Mouse (Mus musculus) CD4-positive, CD25-positive, alpha-beta regulatory T cell, adult 2 months (primary cell): Measurements from ENCODE around the gene Pfkp.

ENCODE experiments used
- DNase-seq: peaks from one replicate; pipeline ENCODE4 v3.0.0-alpha.2; 2012; ENCODE audit warnings: low read depth, low spot score

Pfkp gene

DNA sequence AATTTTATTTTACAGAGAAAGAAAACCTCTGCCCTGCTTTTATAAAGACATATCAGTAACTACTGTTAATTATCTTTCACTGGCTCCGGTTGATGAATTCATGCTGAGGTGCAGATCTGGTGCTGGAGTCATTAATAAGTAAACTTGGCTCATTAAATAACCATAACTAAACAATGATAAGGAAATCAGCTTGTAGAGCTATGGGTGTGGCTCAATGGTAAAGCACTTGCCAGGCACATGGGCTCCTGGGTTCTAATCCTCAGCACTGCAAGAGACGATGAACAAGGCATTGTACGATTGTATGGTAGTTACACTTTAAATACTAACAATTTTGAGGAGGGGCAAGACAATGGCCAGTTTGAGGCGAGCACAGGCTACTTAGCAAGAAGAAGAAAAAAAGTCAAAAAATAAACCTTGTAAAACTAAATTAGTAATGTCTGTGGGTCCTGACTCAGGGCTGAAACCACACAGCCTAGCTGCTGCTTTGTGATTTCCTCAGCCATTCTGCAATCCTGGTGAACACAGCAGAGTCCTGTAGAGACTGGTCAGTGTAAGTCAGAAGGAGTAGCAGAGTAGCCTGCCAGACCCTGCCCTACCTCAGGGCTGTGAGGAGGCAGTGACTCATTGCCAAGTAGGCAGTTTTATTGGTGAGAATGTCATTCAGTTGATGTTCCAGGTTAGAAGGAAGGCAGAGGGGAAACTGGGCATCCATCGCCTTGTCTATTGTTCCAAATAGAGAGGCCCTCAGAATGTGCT lies 34.7 kb downstream of the Pfkp start:
- DNase-seq: no peak

GRCm38 (mm10) chr13:6602786-6603409 lies 45.7 kb downstream of the Pfkp start:
- DNase-seq: no peak

GRCm38 (mm10) chr13:6601676-6602075 lies 46.9 kb downstream of the Pfkp start:
- DNase-seq: no peak

GRCm38 (mm10) chr13:6600626-6601025 lies 48.0 kb downstream of the Pfkp start:
- no peak for DNase-seq

DNA sequence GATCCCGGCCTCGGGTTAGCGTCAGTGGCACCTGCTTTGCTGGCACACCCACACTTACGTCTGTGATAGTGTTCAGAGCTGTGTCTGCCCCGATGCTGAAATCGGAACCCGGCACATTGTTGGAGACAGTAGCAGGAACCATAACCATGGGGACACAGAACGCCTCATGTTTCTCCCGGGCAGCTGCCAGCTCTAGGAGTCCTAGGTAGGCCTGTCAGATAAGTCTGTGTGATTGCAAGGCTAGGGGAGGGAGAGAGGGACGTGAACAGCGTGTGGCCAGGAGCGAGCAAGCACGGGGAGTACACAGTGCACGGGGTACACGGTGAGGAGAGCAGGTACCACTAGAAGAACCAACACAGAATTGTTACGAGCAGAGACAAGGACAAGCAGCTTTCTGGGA lies 50.8 kb downstream of the Pfkp start:
- DNase-seq: no peak

DNA sequence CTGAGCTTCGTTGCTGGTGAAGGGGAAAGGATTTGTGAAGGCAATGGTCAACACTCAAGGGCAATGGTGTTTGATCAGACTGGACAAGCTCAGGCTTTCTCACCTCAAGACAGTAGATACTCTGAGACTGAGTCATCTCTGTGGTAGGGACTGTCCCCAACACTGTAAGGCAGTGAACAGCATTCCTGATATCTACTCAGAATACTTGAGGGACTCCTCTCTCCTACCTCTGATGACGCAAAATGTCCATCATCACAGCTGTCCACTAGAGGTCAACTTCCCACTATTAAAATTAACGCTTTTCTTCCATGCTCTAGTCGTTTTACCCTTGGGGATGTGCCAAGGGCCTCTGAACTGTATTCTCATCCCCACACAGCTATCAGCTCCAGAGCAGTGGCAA lies 53.2 kb downstream of the Pfkp start:
- DNase-seq: no peak

GRCm38 (mm10) chr13:6590846-6591245 lies 57.7 kb downstream of the Pfkp start:
- DNase-seq: no peak

DNA sequence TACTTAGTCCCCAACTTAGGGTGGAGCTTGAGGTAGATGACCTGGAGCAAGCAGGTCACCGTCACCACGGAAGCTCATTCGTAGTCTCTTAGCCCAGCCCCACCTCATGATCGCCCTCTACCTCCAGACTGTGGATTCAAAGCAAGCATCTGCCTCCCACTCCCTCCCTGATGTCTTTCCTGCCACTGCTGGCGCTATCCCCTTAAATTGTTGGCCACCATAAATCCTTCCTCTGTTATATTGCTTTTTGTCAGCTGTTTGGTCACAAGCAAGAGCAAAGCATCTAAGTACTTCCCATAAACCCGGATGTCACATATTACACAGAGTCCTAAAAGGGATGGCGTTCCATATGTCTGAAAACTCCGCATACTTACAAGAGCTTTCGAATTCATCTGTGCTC lies 62.6 kb downstream of the Pfkp start:
- no peak for DNase-seq

DNA sequence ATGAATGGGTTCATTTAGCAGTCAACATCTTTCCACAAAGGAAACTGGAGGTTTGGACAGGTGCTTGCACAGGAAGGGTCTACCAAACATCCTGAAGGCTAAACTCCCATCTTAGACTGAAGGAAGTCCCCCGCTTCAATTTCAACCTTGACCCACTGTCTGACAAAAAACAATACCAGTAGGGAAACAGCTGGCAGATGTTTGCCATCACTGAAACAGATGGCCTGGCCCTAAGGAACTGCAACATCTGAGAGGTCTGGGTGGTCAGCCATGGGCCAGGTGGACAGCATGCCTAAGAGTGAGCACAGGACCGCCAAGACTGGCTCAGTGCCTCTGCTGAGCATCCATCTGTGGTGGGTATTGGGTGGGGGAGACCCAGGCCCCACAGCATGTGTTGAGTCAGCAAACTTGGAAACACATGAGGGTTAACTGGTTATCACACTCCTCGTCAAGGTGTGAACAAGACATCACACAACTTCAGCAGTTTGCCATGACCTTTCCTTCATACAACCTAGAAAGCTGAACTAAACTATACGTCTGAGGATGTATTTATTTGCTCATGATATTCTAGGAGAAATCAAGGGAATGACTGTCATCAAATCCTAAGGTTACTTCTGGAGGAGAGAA lies 65.0 kb downstream of the Pfkp start:
- no peak for DNase-seq

GRCm38 (mm10) chr13:6575920-6576509 lies 72.6 kb downstream of the Pfkp start:
- peak; percentile 47 for DNase-seq

DNA sequence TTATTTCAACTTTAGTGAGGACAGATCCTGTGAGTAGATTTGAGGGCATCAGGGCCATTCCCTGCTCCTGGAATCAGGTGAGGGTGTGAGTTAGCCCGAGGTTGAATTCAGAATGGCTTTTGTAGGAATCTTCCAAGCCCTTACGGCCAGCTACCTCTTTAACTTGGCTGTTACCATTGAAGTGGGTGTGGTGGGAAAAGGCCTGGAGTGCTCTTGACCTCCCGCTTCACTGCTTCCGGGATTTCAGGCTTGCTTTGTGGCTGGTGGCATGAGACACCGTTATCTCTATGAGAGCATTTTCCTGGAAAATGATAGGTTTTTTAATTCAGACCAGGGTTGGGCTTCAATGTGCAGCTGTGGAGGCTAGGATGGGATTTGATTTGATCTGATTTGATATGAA lies 83.0 kb downstream of the Pfkp start:
- DNase-seq: no peak

GRCm38 (mm10) chr13:6562409-6562808 lies 86.2 kb downstream of the Pfkp start:
- DNase-seq: no peak

DNA sequence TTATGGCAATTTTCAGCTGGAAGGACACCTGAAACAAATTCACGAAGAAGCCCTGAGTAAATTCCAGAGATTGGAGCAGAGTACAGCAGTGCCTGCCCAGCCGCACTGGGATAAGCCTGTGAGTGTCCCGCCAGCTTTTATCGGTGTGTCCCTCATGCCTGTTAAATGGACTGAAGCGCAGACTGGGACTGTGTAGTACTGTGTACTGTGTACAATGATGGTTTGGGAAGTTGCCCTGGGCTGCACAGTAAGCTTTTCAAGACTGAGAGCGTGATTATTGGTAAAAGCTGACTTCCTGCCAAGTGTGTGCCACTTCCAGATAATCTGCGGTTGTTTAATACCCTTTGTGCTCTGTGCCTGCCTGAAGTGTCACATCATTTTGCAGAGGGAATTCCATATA lies 90.8 kb downstream of the Pfkp start:
- DNase-seq: no peak

GRCm38 (mm10) chr13:6555656-6556055 lies 92.9 kb downstream of the Pfkp start:
- no peak for DNase-seq

- DNase-seq: peak; percentile 11
These were observed 94.9 kb downstream of the Pfkp start for GRCm38 (mm10) chr13:6553708-6554107.

GRCm38 (mm10) chr13:6535287-6535932 lies 113.2 kb downstream of the Pfkp start:
- no peak for DNase-seq

GRCm38 (mm10) chr13:6532683-6533082 lies 115.9 kb downstream of the Pfkp start:
- peak; percentile 63 for DNase-seq
